Mouse (Mus musculus) forebrain, embryonic 12.5 days (tissue): Measurements from ENCODE around the gene Col9a3. TPM values are rescaled to one million over a fixed set of nuclear protein-coding genes. Genes with fewer than 3 reads are reported as not detected.

Experiments used
- polyA plus RNA-seq: library from polyadenylated mRNA; unstranded; fragments of >200 nt; fragmentation: Nextera tagmentation; extraction: Ambion mirVana; gene quantifications from 2 replicates; pipeline ENCODE4 v1.2.1, GENCODE M21; 2016

Gene Col9a3
- polyA plus RNA-seq, 1 experiment from 2014 or later = 28.6 TPM

Other genes with a start within 250 kb of the Col9a3 start
- 4.0 and 4.1 TPM in 2 replicates for gene Slco4a1, start 141.5 kb upstream of the Col9a3 start, polyA plus RNA-seq
- 0.55 and 0.67 TPM in 2 replicates for gene Ntsr1, start 97.8 kb upstream of the Col9a3 start, polyA plus RNA-seq
- 49.7 and 50.5 TPM in 2 replicates for gene Mrgbp, start 16.5 kb upstream of the Col9a3 start, polyA plus RNA-seq
- 96.7 and 96.8 TPM in 2 replicates for gene Ogfr, start 8.5 kb upstream of the Col9a3 start, polyA plus RNA-seq
- gene Tcfl5, start 44.9 kb downstream of the Col9a3 start, polyA plus RNA-seq = 0.15 and 0.26 TPM in 2 replicates
- 42.2 and 42.7 TPM in 2 replicates for gene Dido1, start 112.2 kb downstream of the Col9a3 start, polyA plus RNA-seq
- 52.0 and 54.7 TPM in 2 replicates for gene Gid8, start 112.3 kb downstream of the Col9a3 start, polyA plus RNA-seq
- 0.37 and 0.55 TPM in 2 replicates for gene Slc17a9, start 127.5 kb downstream of the Col9a3 start, polyA plus RNA-seq
- gene Bhlhe23, start 179.1 kb downstream of the Col9a3 start, polyA plus RNA-seq = 1.3 and 3.2 TPM in 2 replicates